Mouse (Mus musculus): ENCODE results near the gene Slc12a6.

Gene Slc12a6

DNA sequence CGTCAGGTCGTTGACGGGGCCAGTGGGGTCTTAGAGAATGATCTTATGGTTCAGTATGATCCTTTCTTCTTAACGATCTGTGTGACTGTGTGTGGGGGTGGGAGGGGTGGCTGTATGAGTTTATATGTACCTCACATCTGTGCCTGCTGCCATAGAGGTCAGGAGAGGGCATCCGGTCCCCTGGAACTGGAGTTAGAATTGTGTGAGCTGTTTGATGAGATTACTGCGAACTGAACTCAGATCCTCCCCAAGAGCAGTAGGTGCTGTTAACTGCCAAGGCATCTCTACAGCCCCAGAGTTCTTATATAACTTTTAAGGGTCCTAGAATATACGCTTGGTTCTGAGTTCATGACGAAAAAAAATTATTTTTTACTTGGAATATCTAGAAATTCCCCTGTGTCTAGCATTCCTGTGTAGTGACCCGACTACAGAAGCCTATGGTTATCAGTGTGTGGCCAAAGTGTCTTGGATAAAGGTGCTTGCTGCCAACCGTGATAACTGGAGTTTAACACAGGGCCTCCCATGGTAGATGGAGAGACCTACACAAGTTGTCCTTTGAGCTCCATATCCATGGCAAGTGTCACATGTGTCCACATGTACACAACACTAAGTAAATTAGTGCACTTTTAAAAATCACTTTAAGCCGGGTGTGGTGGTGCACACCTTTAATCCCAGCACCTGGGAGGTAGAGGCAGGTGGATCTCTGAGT is 62.6 kb downstream of the Slc12a6 start:
- DNase-seq (ENCODE audit: low spot score), result no peak

GRCm38 (mm10) chr2:112332051-112332898 is 66.7 kb downstream of the Slc12a6 start:
- no peak for DNase-seq (ENCODE audit: low spot score)

DNA sequence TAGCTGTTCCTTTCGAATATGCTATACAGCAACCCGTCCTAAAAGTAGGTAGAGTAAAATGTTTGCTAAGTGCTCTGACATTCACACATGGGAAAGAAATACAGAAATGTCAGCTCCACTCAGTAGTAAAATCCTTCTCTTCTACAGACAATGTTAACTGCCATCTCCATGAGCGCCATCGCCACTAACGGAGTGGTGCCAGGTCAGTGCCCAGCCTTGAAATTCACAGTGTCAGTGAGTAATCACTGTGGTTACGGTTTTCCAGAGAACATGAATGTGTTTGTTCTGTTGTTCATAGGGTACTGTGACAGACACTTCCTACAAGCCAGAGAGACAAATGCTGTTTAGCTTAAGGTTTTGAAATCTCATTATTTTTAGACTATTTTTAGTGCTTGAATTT is 71.6 kb downstream of the Slc12a6 start:
- no peak for DNase-seq (ENCODE audit: low spot score)

GRCm38 (mm10) chr2:112339736-112340135 is 74.1 kb downstream of the Slc12a6 start:
- no peak for DNase-seq (ENCODE audit: low spot score)

- DNase-seq (ENCODE audit: low spot score), result no peak
Observed at GRCm38 (mm10) chr2:112341117-112341516, 75.5 kb downstream of the Slc12a6 start.

GRCm38 (mm10) chr2:112348246-112348645 is 82.6 kb downstream of the Slc12a6 start:
- no peak for DNase-seq (ENCODE audit: low spot score)

GRCm38 (mm10) chr2:112353685-112354455 is 88.2 kb downstream of the Slc12a6 start:
- no peak for DNase-seq (ENCODE audit: low spot score)

GRCm38 (mm10) chr2:112359611-112360010 is 94.0 kb downstream of the Slc12a6 start:
- DNase-seq (ENCODE audit: low spot score), result no peak

DNA sequence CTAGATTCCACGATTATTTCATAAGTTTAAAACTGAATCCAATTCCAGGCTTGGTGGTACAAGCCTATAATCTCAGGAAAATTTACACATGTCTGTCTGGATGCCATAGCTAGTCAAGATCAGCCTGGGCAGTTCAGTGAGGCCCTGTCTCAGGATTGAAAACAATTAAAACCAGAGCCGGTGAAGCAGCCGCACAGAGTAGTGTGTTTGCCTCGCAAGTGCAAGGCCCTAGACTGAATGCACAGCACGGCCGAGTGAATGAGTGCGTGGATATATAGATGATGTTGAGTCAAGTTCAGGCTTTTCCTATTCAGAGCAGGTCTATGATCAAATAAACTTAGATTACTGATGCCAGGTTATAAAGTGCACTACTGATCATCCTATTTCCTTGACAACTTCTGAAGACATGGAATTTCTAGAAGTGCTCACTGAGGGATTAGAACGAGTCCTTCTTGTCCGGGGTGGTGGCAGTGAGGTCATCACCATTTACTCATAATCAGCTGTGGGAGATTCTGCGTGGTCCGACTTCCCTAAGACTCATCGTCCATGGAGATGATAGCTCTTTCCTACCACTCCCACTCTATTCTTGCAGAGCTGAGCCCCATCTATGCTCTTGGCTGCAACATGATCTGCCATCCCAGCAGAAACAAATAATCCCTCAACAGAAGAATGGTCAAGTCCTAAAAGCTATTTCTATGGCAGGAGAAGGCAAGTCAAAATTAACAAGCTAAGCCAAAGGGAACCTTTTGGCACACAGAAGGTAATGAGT is 94.6 kb downstream of the Slc12a6 start:
- no peak for DNase-seq (ENCODE audit: low spot score)

DNA sequence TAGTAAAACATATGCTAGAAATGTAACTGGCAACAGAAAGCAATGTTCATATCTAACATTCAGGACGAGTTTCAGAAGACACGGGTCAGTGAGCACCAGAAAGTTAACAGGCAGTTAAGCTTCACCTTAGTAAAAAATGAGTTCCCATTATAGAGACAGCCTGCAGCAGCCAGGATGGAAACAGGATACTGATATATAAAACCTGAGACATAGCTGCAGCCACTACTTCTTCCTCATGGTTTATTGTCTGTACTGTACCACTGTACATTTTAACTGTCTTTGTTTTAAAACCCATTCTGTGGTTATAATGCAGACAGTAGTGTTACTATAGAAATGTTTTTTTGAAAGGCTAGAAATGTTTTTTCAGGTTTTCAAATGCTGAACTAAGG is 95.2 kb downstream of the Slc12a6 start:
- DNase-seq (ENCODE audit: low spot score), result no peak

GRCm38 (mm10) chr2:112367222-112367621 is 101.6 kb downstream of the Slc12a6 start:
- DNase-seq (ENCODE audit: low spot score), result peak; percentile 33

DNA sequence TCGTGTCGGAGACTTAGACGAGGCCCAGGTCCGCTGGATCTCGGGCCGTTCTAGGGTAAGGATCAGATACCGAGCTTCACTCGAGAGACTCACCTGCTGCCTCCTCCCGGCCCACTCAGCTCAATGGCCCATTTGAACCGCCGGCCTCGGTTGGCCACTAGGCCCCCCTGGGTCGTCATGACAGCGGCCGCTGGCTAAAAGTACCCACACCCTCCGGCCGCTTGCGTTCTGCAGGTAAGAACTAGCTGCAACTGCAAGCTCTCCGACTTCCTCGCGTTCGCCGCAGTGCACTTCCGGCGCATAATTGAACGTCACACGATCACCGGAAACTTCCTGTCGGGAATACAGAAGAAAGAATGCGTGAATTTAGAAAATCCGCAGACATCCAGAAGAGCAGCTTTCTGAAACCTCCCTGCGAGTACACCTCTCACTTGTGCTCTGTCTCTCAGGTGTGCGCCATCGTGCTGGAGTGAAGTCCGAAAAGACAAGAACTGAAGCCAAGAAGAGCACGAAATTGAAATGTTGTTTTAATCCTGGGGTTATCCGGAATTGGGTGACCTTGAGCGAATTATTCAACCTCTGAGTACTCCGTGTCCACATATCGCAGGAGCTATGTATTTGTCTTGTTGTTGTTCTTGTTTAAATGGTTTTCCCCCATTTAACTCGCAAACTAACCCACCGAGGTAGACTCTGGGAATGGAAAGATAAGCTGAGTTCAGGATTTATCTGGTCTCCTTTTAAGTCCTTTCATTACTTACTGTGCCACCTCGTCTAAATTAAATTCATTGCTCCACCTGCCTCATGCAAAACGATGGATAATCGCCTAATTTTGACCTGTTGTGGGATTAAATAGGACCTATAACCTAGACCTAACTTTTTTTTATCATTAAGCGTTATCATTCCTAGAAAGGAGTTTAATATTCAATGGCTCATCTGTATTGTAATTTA is 102.4 kb downstream of the Slc12a6 start, which contains the start of gene Emc4:
Gene Emc4, minus strand, starts transcription at position 302 of the 948 bp plus-strand sequence.
- peak; percentile 93 for DNase-seq (ENCODE audit: low spot score)

- DNase-seq (ENCODE audit: low spot score), result peak; percentile 23
Observed at GRCm38 (mm10) chr2:112369941-112370340, 104.3 kb downstream of the Slc12a6 start.

DNA sequence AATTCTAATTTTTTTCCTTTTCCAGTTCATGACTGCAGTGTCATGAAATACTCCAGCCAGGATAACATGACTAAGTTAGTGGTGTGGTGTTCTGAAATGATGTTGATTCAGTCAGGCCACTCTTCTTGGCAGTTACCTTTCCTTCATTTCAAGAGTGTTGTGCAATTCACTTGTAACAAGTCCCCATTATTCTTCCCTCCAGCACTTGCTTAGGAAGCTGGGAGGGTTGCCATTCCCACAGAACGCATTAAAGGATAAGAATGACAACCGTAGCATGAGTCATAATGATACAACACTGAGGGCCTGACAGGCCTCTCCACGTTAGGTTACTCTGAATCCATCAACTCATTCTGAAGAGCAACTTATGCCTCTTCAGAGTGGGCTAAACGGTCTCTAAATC is 107.5 kb downstream of the Slc12a6 start:
- DNase-seq (ENCODE audit: low spot score), result peak; percentile 58

DNA sequence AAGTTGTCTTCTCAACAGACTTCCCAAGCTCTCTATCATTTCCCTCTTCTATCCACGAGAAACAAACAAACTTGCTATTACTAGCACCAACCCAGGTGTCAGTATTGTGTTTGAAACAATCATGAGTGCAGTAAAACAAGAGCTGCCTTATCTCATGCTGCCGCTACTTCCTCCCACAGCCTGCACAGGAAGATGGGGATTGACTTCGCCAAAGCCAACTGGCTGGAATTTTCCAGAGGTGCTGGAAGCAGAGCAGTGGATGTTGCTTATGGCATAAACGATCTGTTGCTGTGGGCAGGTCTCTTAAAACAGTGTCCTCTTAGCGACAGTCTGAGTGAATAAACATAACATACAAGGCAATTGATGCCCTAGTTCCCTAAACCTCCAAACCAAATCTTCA is 109.0 kb downstream of the Slc12a6 start:
- DNase-seq (ENCODE audit: low spot score), result no peak

DNA sequence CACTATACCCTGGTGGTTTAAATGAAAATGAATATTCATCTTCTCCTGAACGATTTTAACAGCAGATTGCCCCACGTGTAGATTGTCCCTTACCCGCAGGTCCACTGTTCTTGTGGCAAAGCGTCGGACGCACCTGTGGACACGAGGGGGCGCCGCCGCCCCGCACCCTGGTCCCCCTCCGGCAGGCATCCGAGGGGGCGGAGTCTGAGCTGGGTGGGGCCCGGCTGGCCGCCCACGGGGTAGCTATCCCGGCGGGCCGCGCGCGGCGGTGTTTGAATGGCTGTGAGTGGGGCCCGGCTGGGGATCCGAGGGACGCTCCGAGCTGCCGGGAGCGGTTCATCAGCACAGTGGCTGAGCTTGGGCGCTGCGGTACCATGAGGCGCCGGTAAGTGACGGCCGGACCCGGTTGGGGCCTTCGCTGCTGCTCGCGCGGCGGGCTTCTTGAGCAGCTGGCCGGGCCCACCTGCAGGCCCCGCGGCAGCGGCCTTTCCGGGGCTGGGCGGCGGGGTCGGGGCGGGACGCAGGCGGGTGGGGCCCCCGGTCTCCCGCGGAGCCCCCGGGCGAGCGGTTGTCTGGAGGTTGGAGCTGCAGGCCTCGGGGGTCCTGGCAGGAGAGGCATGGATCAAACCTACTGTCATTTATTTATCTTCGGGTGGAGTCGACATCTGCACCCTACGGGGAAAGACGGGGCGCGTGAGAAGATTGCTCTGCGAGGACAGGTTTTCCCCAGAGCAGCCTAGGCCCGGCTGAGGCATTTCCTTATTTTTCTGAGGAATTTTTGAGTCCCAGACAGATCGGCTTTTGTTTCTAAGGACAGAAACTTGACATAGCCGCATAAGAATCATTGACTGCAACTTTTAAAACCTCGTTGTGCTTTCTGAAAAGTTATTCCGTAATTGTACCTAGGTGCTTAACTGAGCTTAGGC is 113.6 kb downstream of the Slc12a6 start, which contains the start of gene Katnbl1:
Gene Katnbl1, plus strand, starts transcription at position 239 of the 926 bp plus-strand sequence.
- peak; percentile 95 for DNase-seq (ENCODE audit: low spot score)

DNA sequence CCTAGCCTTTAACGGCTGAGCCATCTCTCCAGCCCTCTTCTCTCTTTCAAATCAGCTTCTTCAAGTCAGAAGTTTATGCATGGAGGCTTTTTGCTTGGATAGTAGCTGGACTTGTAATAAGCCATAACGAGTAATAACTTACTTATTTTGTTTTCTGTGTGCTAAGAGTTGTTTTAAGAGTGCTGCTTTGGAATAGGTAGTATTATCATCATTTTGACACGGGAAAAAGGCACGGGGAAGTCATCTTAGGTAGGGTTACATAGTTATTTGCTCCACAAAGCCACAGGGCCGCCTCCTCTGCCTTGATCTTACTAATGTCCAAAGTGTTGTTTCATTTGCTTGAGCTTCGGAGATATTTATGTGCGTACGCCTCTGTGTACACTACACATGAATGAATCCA is 114.5 kb downstream of the Slc12a6 start:
- no peak for DNase-seq (ENCODE audit: low spot score)

DNA sequence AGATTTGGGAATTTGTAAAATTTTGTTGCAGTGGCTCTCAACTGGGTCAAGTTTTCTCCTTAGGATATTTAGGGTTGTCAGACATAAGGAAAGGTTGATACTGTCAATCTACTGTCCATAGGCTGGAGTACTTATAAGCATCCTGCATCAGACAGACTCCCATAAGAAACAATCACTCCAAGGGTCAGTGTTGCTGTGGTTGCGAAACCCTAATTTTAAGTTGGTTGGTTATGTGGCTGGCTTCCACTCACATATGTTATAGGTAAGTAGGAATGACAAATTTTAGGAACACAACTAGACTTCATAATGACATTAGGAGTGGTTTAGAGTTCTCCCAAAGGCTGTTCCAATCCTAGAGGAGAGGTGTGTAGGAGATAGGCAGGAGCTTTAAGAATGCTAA is 115.6 kb downstream of the Slc12a6 start:
- no peak for DNase-seq (ENCODE audit: low spot score)

GRCm38 (mm10) chr2:112390843-112391242 is 125.2 kb downstream of the Slc12a6 start:
- no peak for DNase-seq (ENCODE audit: low spot score)
